Mouse (Mus musculus): ENCODE data around the gene Tbc1d22a. TPM values are rescaled to one million over a fixed set of nuclear protein-coding genes. Genes with fewer than 3 reads are reported as not detected.

Gene Tbc1d22a
- total and polyA plus RNA-seq, 2 experiments from 2014 or later = 13.9 to 19.8 TPM

DNA sequence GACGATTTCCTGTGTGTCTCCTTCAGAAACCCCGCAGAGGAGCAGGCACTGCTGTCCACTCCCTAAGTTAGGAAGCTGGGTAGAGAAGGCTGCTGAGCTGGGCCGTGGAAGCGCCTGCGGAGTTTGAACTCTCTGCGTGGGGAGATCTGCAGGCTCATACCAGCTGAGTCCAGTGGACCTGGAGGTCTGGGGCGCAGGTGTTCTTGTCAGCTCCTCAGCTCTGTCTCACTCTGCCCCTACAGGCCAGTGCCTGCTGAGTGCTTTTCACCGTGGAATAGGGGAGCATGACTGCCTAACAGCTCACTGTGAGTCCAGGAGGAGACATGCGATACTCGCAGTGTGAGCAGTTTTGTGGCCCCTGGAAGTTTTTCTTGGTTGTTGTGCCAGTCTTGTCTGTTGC, 123.5 kb downstream of the Tbc1d22a start:
- H3K9ac ChIP-seq (replicated peaks; ENCODE audit: low read length, poor library complexity, severe bottlenecking) = no peak overlapping the region
- no peaks in the 10 kb centered on the region for H3K27me3 ChIP-seq (ENCODE audit: insufficient read depth, low read length)
- no peaks in the 10 kb centered on the region for H3K36me3 ChIP-seq (ENCODE audit: insufficient read depth, low read length)
- H3K4me1 ChIP-seq (ENCODE audit: insufficient read depth, low read length) = no peaks in the 10 kb centered on the region
- no peaks in the 10 kb centered on the region for H3K9me3 ChIP-seq (ENCODE audit: low read length)
- DNase-seq (ENCODE audit: low spot score) (no peak), ATAC-seq (ENCODE audit: low FRiP score) (no peak)
- TF ChIP-seq CTCF (IDR thresholded peaks at IDR 0.05) = peak; percentile 53
- 80% methylated on average over 10 of the region's 10 CpGs for WGBS
- H3K27ac ChIP-seq (ENCODE audit: low read depth, low read length) = no peak overlapping the region
- no peak overlapping the region for H3K4me3 ChIP-seq (ENCODE audit: low read depth, low read length)
- no peak overlapping the region for H3K4me2 ChIP-seq (ENCODE audit: low read depth, low read length, poor library complexity, severe bottlenecking)

GRCm38 (mm10) chr15:86339736-86340135, 125.5 kb downstream of the Tbc1d22a start:
- TF ChIP-seq CTCF (IDR thresholded peaks at IDR 0.05) = no peak
- Histone ChIP-seq H3K36me3 (ENCODE audit: insufficient read depth, low read length) (no peaks in the 10 kb centered on the region), H3K9ac (replicated peaks; ENCODE audit: low read length, poor library complexity, severe bottlenecking) (no peak overlapping the region), H3K4me1 (ENCODE audit: insufficient read depth, low read length) (no peaks in the 10 kb centered on the region), H3K4me3 (ENCODE audit: low read depth, low read length) (no peak overlapping the region), H3K27ac (ENCODE audit: low read depth, low read length) (no peak overlapping the region), H3K4me2 (ENCODE audit: low read depth, low read length, poor library complexity, severe bottlenecking) (no peak overlapping the region), H3K27me3 (ENCODE audit: insufficient read depth, low read length) (no peaks in the 10 kb centered on the region), H3K9me3 (ENCODE audit: low read length) (no peaks in the 10 kb centered on the region)
- DNase-seq (ENCODE audit: low spot score) (no peak), ATAC-seq (ENCODE audit: low FRiP score) (no peak)
- WGBS = 85% methylated on average over 2 of the region's 2 CpGs

GRCm38 (mm10) chr15:86340766-86341165, 126.5 kb downstream of the Tbc1d22a start:
- Histone ChIP-seq H3K4me2 (ENCODE audit: low read depth, low read length, poor library complexity, severe bottlenecking) (no peak overlapping the region), H3K9ac (replicated peaks; ENCODE audit: low read length, poor library complexity, severe bottlenecking) (no peak overlapping the region), H3K36me3 (ENCODE audit: insufficient read depth, low read length) (no peaks in the 10 kb centered on the region), H3K4me3 (ENCODE audit: low read depth, low read length) (no peak overlapping the region), H3K27ac (ENCODE audit: low read depth, low read length) (no peak overlapping the region), H3K9me3 (ENCODE audit: low read length) (no peaks in the 10 kb centered on the region), H3K4me1 (ENCODE audit: insufficient read depth, low read length) (no peaks in the 10 kb centered on the region), H3K27me3 (ENCODE audit: insufficient read depth, low read length) (no peaks in the 10 kb centered on the region)
- no peak for ATAC-seq (ENCODE audit: low FRiP score)
- no peak for DNase-seq (ENCODE audit: low spot score)
- TF ChIP-seq CTCF (IDR thresholded peaks at IDR 0.05) = no peak
- 78% methylated on average over 6 of the region's 6 CpGs for WGBS

GRCm38 (mm10) chr15:86342637-86343375, 128.5 kb downstream of the Tbc1d22a start:
- no peak overlapping the region; the same call in 1 of the 2 replicates for H3K9ac ChIP-seq (replicated peaks; ENCODE audit: low read length, poor library complexity, severe bottlenecking)
- no peaks in the 10 kb centered on the region for H3K9me3 ChIP-seq (ENCODE audit: low read length)
- H3K4me1 ChIP-seq (ENCODE audit: insufficient read depth, low read length) = 0 out of 2 replicates have a peak, but pooled peaks cover 5% of the 10 kb centered on the region
- DNase-seq (ENCODE audit: low spot score) (no peak), ATAC-seq (ENCODE audit: low FRiP score) (no peak)
- H3K4me3 ChIP-seq (ENCODE audit: low read depth, low read length) = no peak overlapping the region
- TF ChIP-seq CTCF (IDR thresholded peaks at IDR 0.05) = no peak
- 94% methylated on average over 8 of the region's 8 CpGs for WGBS
- H3K27me3 ChIP-seq (ENCODE audit: insufficient read depth, low read length) = no peaks in the 10 kb centered on the region
- no peak overlapping the region for H3K27ac ChIP-seq (ENCODE audit: low read depth, low read length)
- H3K4me2 ChIP-seq (ENCODE audit: low read depth, low read length, poor library complexity, severe bottlenecking) = no peak overlapping the region
- no peaks in the 10 kb centered on the region for H3K36me3 ChIP-seq (ENCODE audit: insufficient read depth, low read length)

DNA sequence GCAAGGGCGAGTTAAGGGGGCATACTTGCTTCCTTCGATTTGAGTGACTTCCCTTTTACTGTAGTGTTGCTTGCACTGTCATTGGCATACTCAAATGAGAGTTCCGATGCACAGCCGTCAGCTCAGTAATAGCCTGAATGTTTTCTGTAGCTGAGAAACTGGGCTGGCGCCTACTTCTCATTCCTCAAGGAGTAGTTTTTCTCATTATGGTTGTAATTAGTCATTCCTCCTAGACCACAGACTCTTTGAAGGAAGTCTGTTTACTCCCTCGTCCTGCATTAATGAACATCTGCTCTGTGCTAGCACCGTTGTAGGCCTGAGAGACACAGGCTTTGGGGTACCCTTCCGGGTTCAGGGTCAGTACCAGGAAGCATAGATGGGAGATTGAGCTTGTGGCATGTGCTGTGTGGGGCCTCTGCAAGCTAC, 130.7 kb downstream of the Tbc1d22a start:
- H3K27me3 ChIP-seq (ENCODE audit: insufficient read depth, low read length) = no peaks in the 10 kb centered on the region
- H3K9ac ChIP-seq (replicated peaks; ENCODE audit: low read length, poor library complexity, severe bottlenecking) = no peak overlapping the region
- WGBS = 57% methylated on average over 8 of the region's 8 CpGs
- ATAC-seq (ENCODE audit: low FRiP score) = no peak
- TF ChIP-seq CTCF (IDR thresholded peaks at IDR 0.05) = no peak
- no peak for DNase-seq (ENCODE audit: low spot score)
- no peaks in the 10 kb centered on the region for H3K9me3 ChIP-seq (ENCODE audit: low read length)
- H3K4me1 ChIP-seq (ENCODE audit: insufficient read depth, low read length) = 0 out of 2 replicates have a peak, but pooled peaks cover 5% of the 10 kb centered on the region
- H3K36me3 ChIP-seq (ENCODE audit: insufficient read depth, low read length) = no peaks in the 10 kb centered on the region
- H3K4me3 ChIP-seq (ENCODE audit: low read depth, low read length) = no peak overlapping the region
- H3K27ac ChIP-seq (ENCODE audit: low read depth, low read length) = no peak overlapping the region
- H3K4me2 ChIP-seq (ENCODE audit: low read depth, low read length, poor library complexity, severe bottlenecking) = no peak overlapping the region

DNA sequence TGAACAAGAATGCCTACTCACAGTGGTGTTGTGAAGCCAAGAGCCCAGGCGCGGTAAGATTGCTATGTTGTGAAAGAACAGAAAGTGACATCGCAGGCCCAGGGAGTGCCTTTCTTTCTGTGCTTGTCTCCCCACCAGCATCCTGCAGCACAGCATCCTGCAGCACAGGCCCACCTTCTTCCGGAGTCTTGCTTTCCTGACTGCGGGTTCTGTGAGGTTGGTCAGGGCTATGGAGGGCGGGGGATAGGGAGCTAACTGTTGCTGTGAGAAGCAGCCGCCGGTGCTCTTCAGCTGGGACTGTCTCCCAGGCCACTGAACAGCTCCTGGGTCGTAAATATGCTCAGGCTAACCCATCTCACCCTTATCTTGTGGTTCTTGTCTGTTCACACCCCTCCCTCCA, 131.6 kb downstream of the Tbc1d22a start:
- H3K4me3 ChIP-seq (ENCODE audit: low read depth, low read length) = no peak overlapping the region
- H3K36me3 ChIP-seq (ENCODE audit: insufficient read depth, low read length) = no peaks in the 10 kb centered on the region
- H3K9me3 ChIP-seq (ENCODE audit: low read length) = no peaks in the 10 kb centered on the region
- WGBS = 73% methylated on average over 9 of the region's 9 CpGs
- 0 out of 2 replicates have a peak, but pooled peaks cover 5% of the 10 kb centered on the region for H3K4me1 ChIP-seq (ENCODE audit: insufficient read depth, low read length)
- no peak overlapping the region for H3K27ac ChIP-seq (ENCODE audit: low read depth, low read length)
- no peak overlapping the region for H3K9ac ChIP-seq (replicated peaks; ENCODE audit: low read length, poor library complexity, severe bottlenecking)
- H3K4me2 ChIP-seq (ENCODE audit: low read depth, low read length, poor library complexity, severe bottlenecking) = no peak overlapping the region
- DNase-seq (ENCODE audit: low spot score) (no peak), ATAC-seq (ENCODE audit: low FRiP score) (no peak)
- no peaks in the 10 kb centered on the region for H3K27me3 ChIP-seq (ENCODE audit: insufficient read depth, low read length)
- no peak for TF ChIP-seq CTCF (IDR thresholded peaks at IDR 0.05)
